Mouse (Mus musculus): ENCODE data around the gene Rxfp4.
"Not testable (repeated sequence)": the region's sequence is repeated elsewhere in the genome, so short reads cannot be mapped to it uniquely, and the experiment has no call there.

Gene Rxfp4

DNA sequence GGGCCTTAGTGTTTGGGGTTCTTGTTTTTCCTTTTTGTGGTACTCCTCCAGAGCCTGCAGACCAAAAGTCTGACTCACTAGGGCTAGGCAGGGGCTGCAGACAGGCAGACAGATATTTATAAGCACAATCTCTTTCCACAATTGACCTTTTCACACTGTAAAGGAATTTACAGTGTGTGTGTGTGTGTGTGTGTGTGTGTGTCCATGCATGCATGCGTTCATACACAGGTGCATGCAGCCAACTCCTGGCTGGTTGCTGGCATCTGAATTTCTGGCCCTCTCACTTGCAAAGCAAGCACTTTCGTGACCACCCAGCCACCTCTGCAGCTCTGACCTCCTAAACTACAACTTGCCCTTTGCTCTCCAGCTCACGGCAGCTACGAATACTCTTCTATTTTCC is 43.9 kb downstream of the Rxfp4 start:
- no peak for DNase-seq

DNA sequence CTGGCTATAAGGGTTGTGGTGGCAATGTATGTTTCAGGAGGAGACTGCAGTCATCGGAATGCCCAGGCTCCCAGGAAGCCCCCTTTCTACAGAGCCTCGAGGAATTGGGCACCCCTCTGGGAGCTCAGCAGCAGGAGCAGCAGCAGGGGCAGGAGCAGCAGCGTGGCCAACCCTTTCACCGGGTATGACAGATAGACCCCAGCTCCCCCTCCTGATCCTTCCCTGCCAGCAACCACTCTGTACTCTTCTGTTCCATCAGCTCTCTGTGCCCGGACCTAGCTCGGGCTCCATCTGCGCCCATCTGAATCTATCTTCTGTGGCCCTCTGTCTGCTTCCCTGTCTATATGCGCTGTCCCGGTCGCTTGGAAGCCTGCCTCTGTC is 45.2 kb downstream of the Rxfp4 start:
- no peak for DNase-seq

GRCm38 (mm10) chr3:88607065-88607757 is 45.7 kb downstream of the Rxfp4 start:
- peak; percentile 86 to 91 for DNase-seq

- not testable (repeated sequence) for DNase-seq
Observed at GRCm38 (mm10) chr3:88605666-88606065, 47.3 kb downstream of the Rxfp4 start, which contains the start of gene Arhgef2. Arhgef2 (plus strand) TSS chr3:88605966.

DNA sequence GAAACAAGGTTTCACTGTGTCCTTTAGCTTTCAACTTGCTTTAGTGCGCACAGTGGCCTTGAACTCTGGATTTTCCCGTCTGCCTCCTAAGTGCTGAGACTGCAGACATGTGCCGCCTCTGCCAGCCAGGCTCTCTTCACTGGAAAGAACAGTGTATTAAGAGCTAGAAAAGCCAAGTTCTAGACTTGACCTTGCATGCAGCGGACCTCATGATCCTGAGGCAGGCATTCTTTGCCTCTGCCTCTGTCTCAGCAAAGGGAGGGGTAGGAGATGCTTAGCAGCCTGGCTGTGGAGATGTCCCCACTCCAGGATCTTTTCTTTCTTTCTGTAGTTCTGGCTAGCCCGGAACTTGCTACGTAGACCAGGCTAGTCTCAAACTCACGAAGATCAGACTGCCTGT is 48.1 kb downstream of the Rxfp4 start:
- no peak for DNase-seq

DNA sequence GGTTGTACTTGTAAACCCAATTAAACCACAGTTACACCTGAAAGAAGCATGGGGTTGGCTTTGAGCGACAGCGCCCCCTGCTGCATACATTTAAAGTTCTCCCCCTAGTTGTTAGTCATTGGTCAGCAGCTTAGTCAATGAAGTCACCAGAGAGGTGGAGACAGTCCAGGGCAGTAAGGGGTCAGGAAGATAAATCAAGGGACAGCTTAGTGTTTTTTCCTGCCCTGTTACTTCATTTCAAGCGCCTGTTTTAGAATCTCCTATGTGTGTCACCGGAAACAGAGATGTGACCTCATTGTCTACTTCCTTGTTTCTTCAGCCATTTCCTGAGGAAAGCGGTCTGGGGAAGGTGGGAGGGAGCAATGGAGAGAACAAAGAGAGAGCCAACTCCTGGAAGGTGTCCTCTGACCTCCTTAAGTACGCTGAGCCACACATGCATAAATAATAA is 49.2 kb downstream of the Rxfp4 start:
- peak; percentile 70 to 74 for DNase-seq

DNA sequence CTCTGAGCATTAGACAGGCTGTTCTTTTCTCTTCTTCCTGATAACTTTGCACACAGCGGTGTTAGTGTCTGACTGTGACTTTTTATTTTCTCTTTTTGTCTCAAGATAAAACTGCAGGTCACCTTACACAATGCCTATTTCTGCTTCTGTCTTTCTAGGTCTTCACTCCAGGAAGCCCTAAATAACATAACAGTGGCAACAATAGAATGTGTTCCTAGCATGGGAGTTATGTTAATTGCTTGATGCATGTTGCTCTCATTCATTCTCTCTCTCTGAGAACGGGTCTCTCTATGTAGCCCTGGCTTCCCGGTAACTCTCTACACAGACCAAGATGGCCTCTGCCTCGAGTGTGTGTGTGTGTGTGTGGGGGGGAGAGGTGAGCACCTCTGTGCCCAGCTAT is 50.5 kb downstream of the Rxfp4 start:
- no peak for DNase-seq
